Mouse (Mus musculus) left cerebral cortex, postnatal 25 days (tissue): Measurements from ENCODE around the gene Pgf. TPM values are rescaled to one million over a fixed set of nuclear protein-coding genes. Genes with fewer than 3 reads are reported as not detected.
"Not testable (repeated sequence)": the region's sequence is repeated elsewhere in the genome, so short reads cannot be mapped to it uniquely, and the experiment has no call there.

ENCODE experiments used
- DNase-seq, 2 experiments: peaks; one replicate each; pipeline ENCODE4 v3.0.0; 2022; ENCODE audit warnings: low spot score in 2 of 2, mixed read lengths in 1 of 2
- intact Hi-C: fragments of 180-260 bp; cut with DNase I; formaldehyde crosslinking; loops from one replicate; pipeline ENCODE4 v1.15.1; 2025
- total RNA-seq, 2 experiments: library from RNA; stranded (reverse); gene quantifications; 2 replicates each; pipeline ENCODE4 v1.2.3; 2021

Gene Pgf
- total RNA-seq, 2 experiments from 2014 or later = 1.7 to 2.8 TPM

- intact Hi-C loops = no loop called here
- no peak for DNase-seq
These were observed 11.0 kb downstream of the Pgf start for GRCm38 (mm10) chr12:85166631-85167030.

- intact Hi-C loops = no loop called here
- no peak for DNase-seq
These were observed 12.6 kb downstream of the Pgf start for GRCm38 (mm10) chr12:85164996-85165395.

GRCm38 (mm10) chr12:85159592-85159991 lies 18.0 kb downstream of the Pgf start:
- DNase-seq = no peak
- intact Hi-C loops = no loop called here

GRCm38 (mm10) chr12:85158801-85159200 lies 18.8 kb downstream of the Pgf start:
- intact Hi-C loops = no loop called here

GRCm38 (mm10) chr12:85157797-85158460 lies 19.7 kb downstream of the Pgf start:
- no peak for DNase-seq
- intact Hi-C loops = no loop called here

More at GRCm38 (mm10) chr12:85158801-85159200, 18.8 kb downstream of the Pgf start:
- DNase-seq = no peak

- intact Hi-C loops = no loop called here
- DNase-seq = peak in 1 of 2 experiments; percentile 50
These were observed 21.3 kb downstream of the Pgf start for GRCm38 (mm10) chr12:85156324-85156723.

- DNase-seq = no peak
- intact Hi-C loops = no loop called here
These were observed 24.6 kb downstream of the Pgf start for GRCm38 (mm10) chr12:85153011-85153410.

- intact Hi-C loops = no loop called here
- peak; percentile 76 to 90 for DNase-seq
These were observed 26.4 kb downstream of the Pgf start, which contains the start of gene Rps6kl1 for GRCm38 (mm10) chr12:85151002-85151774. Gene Rps6kl1, minus strand, starts transcription at chr12:85151264.

- intact Hi-C loops = no loop called here
- peak in 1 of 2 experiments; percentile 56 for DNase-seq
These were observed 27.1 kb downstream of the Pgf start for GRCm38 (mm10) chr12:85150321-85151001.

- intact Hi-C loops = no loop called here
- DNase-seq = no peak
These were observed 30.7 kb downstream of the Pgf start for GRCm38 (mm10) chr12:85146881-85147280.

GRCm38 (mm10) chr12:85146355-85146754 lies 31.2 kb downstream of the Pgf start:
- DNase-seq = no peak
- intact Hi-C loops = no loop called here

GRCm38 (mm10) chr12:85145630-85146029 lies 32.0 kb downstream of the Pgf start:
- intact Hi-C loops = no loop called here
- DNase-seq = no peak

- intact Hi-C loops = loop anchor here (5.0 kb wide), 1 partner anchor 142 kb away; the partner anchor contains the start of genes Acyp1 and Zc2hc1c
These were observed 32.8 kb downstream of the Pgf start for GRCm38 (mm10) chr12:85144821-85145220.

GRCm38 (mm10) chr12:85144276-85144675 lies 33.3 kb downstream of the Pgf start:
- intact Hi-C loops = loop anchor here (5.0 kb wide), 1 partner anchor 143 kb away; the partner anchor contains the start of genes Acyp1 and Zc2hc1c
- DNase-seq = not testable (repeated sequence)

More at GRCm38 (mm10) chr12:85144821-85145220, 32.8 kb downstream of the Pgf start:
- DNase-seq = no peak

GRCm38 (mm10) chr12:85142803-85143202 lies 34.8 kb downstream of the Pgf start:
- intact Hi-C loops = loop anchor here (1.0 to 5.0 kb wide), 2 partner anchors 144 to 162 kb away; partner anchors contain the start of genes Acyp1 and Zc2hc1c
- DNase-seq = peak; percentile 82

GRCm38 (mm10) chr12:85141096-85141495 lies 36.5 kb downstream of the Pgf start:
- DNase-seq = no peak
- intact Hi-C loops = loop anchor here (5.0 kb wide), 1 partner anchor 146 kb away; the partner anchor contains the start of genes Acyp1 and Zc2hc1c

GRCm38 (mm10) chr12:85140036-85140701 lies 37.4 kb downstream of the Pgf start:
- DNase-seq = no peak
- intact Hi-C loops = loop anchor here (5.0 kb wide), 1 partner anchor 147 kb away; the partner anchor contains the start of genes Acyp1 and Zc2hc1c

GRCm38 (mm10) chr12:85136627-85137026 lies 41.0 kb downstream of the Pgf start:
- intact Hi-C loops = no loop called here
- no peak for DNase-seq
